Mouse (Mus musculus) spleen, postnatal 4 days (tissue): ENCODE results near the gene Znrf4.

Source experiments
- DNase-seq, 2 experiments: peaks; one replicate each; pipeline ENCODE4 v3.0.0; 2022; ENCODE audit warnings: low spot score in 2 of 2

Gene Znrf4

GRCm38 (mm10) chr17:56468380-56468779 is 43.9 kb downstream of the Znrf4 start:
- no peak for DNase-seq

DNA sequence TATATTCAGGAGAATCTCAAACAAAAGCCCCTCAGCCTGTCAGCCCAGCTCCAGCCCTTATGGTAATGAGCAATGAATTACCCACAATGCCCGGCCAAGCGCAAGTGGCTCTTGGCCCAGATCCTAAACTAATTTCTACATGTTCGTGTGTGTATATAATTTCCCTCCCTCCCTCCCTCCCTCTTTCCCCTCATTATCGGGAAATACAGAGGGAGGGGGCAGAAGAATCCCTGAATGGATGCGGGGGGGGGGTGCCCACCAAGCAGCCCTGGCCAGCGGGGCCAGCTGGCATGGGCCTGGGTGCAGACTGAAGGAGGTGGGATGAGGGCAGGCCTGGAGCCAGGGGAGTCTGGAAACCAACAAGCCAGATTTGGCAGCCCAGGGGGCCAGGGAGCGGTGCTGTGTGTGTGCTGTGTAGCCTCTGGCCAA is 44.8 kb downstream of the Znrf4 start:
- no peak for DNase-seq

GRCm38 (mm10) chr17:56466747-56467146 is 45.5 kb downstream of the Znrf4 start:
- DNase-seq: no peak

GRCm38 (mm10) chr17:56464817-56465216 is 47.4 kb downstream of the Znrf4 start:
- no peak for DNase-seq

DNA sequence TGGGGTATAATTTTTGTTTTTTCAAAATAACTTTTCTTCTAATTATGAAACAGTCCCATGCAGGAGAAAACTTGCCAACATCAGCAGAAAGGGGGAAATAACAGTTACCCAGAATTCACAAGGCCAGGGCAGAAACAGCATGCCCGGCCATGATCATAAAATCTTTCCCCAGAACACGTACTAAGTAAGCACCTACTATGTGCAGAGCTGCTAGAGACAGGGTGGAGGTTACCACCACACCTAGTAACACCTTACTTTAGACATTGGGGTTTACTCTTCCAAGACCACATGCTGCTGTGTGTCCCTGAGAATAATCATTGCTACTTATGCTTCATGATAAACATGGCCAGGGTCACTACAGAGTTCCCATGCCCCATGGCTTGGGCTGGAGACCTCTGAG is 47.9 kb downstream of the Znrf4 start:
- no peak for DNase-seq

DNA sequence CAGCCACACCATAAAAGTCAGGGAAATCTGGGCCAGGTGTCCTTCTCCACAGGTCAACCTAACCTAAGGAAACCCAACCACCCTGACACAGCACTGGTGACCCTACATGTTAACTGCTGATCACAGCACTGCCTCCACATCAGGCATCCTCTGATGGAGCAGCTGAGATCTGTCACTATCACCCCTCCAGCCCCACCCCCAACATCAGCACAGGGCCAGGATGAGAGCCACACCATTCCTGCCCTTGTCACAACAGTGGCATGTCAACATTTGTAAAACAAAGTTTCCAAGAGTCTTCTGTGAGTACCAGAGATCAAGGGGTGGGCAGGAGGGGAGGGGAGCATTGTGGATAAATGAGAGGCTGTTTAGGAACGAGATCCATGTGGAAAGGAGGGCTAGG is 48.7 kb downstream of the Znrf4 start:
- no peak for DNase-seq

GRCm38 (mm10) chr17:56462835-56463455 is 49.3 kb downstream of the Znrf4 start:
- DNase-seq: no peak

DNA sequence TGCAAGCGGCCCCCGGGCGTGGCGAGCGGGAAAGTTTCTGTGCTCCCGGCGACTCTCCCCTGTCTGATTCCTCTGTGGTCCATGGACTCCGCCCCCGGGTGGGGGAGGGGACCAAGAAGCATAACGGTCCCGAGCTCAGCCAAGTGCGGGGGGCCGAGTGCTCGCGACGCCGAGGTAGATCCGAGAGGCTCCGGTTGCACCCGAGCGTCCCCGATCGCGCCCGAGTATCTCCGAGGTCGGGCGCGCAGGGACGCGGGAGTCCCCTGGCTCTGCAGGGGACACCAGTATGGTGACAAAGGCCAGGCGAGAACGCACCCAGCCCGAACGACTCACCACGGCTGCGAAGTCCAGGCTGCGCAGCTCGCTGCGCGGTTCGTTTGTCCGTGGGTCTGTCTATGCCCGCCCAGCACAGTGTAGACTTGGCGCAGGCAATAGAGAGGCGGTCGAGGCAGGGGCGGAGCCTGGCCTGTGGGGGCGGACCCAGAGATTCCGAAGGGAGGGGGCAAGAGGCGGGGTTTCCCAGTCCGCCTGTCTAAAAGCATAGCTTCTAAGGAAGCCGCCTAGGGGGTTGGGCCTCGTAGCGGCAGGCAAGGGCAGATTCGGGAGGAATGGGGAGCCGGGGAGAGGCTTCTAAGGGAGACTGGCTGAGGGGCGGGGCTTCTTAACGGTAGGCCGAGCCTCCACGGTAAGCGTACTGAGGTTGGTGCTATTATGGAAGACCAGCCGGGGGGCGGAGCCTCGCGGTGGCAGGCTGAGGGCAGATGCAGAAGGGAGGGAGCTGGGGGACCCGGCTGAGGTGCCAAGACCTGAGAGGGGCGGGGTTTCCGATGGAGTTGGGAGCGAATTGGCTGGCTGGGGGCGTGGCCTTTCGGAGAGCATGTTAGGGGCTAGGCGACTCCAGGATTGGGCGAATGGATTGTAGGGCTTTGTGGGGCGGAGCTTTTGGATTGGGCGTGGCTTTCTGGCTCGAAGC is 50.2 kb downstream of the Znrf4 start:
- peak; percentile 89 to 93 for DNase-seq
